Mouse (Mus musculus) neural tube, embryonic 14.5 days (tissue): Measurements from ENCODE around the gene Naa25. TPM values are rescaled to one million over a fixed set of nuclear protein-coding genes. Genes with fewer than 3 reads are reported as not detected.

ENCODE experiments used
- ATAC-seq: fragments of 200-750 bp; cut with Nextera tagmentation; 2 replicates; pipeline ENCODE4 v1.8.0; 2017; ENCODE audit warnings: low read depth, mild to moderate bottlenecking, moderate TSS enrichment, moderate library complexity
- H3K27ac ChIP-seq: fragments of 300-500 bp; sonication (generic); 2 replicates; pipeline ENCODE4 v1.5.1; 2014; ENCODE audit warnings: low read depth, mild to moderate bottlenecking, control low read depth, low read length, moderate library complexity, mixed read lengths
- H3K27me3 ChIP-seq: fragments of 300-500 bp; sonication (generic); 2 replicates; pipeline ENCODE4 v1.6.1; 2014; ENCODE audit warnings: low read length; ENCODE audit not compliant: control insufficient read depth, insufficient read depth
- H3K36me3 ChIP-seq: fragments of 300-500 bp; sonication (generic); 2 replicates; pipeline ENCODE4 v1.6.1; 2014; ENCODE audit warnings: low read length, mixed read lengths; ENCODE audit not compliant: control insufficient read depth, insufficient read depth
- H3K4me1 ChIP-seq: fragments of 300-500 bp; sonication (generic); 2 replicates; pipeline ENCODE4 v1.6.1; 2014; ENCODE audit warnings: low read length; ENCODE audit not compliant: control insufficient read depth, insufficient read depth
- H3K4me2 ChIP-seq: fragments of 300-500 bp; sonication (generic); 2 replicates; pipeline ENCODE4 v1.6.1; 2014; ENCODE audit warnings: mild to moderate bottlenecking, low read depth, low read length, control low read depth
- H3K4me3 ChIP-seq: fragments of 300-500 bp; sonication (generic); 2 replicates; pipeline ENCODE4 v1.5.1; 2014; ENCODE audit warnings: low read depth, low read length, control low read depth, mixed read lengths
- H3K9ac ChIP-seq: fragments of 300-500 bp; sonication (generic); replicated peaks from 2 replicates; pipeline ENCODE4 v1.6.1; 2014; ENCODE audit warnings: low read depth, mild to moderate bottlenecking, control low read depth, low read length, mixed read lengths
- H3K9me3 ChIP-seq: fragments of 300-500 bp; sonication (generic); 2 replicates; pipeline ENCODE4 v1.6.1; 2016; ENCODE audit warnings: low read length; ENCODE audit not compliant: control insufficient read depth
- WGBS: fragments of 180-500 bp; shearing (Covaris S2); extraction: QIAGEN DNeasy Blood & Tissue Kit; methylation state at CpG from one replicate; pipeline ENCODE4 v1.1.7; 2014; 5-methylcytosine and 5-hydroxymethylcytosine counted together
- polyA plus RNA-seq: library from polyadenylated mRNA; unstranded; fragments of >200 nt; fragmentation: Nextera tagmentation; extraction: Ambion mirVana; gene quantifications from 2 replicates; pipeline ENCODE4 v1.2.1, GENCODE M21; 2014

The Naa25 gene
- 62.0 and 64.4 TPM in 2 replicates for polyA plus RNA-seq

GRCm38 (mm10) chr5:121397187-121398145 is at the start of gene Naa25:
TSS of gene Naa25 (plus strand) at chr5:121397936.
- peak; percentile 96 for ATAC-seq
- WGBS, result 12% methylated on average over 43 of the region's 53 CpGs

GRCm38 (mm10) chr5:121359229-121359628 is 38.5 kb upstream of the Naa25 start:
- Histone ChIP-seq H3K27ac (no peak overlapping the region), H3K36me3 (peaks cover 96% of the 10 kb centered on the region), H3K9me3 (no peaks in the 10 kb centered on the region), H3K9ac (no peak overlapping the region), H3K4me2 (no peak overlapping the region), H3K4me1 (no peaks in the 10 kb centered on the region), H3K27me3 (no peaks in the 10 kb centered on the region), H3K4me3 (no peak overlapping the region)
- no peak for ATAC-seq
- 85% methylated on average over 9 of the region's 9 CpGs for WGBS

More at GRCm38 (mm10) chr5:121397187-121398145, at the start of gene Naa25:
- peak within 1 kb of the TSS; percentile 70 for H3K4me2 ChIP-seq
- no peaks in the 10 kb centered on the region for H3K27me3 ChIP-seq
- H3K36me3 ChIP-seq, result no peaks in the 10 kb centered on the region
- H3K9me3 ChIP-seq, result no peaks in the 10 kb centered on the region
- H3K9ac ChIP-seq, result peak within 1 kb of the TSS; percentile 75
- H3K4me1 ChIP-seq, result peaks cover 6% of the 10 kb centered on the region; the same call in 1 of the 2 replicates
- peak within 1 kb of the TSS; percentile 96 for H3K4me3 ChIP-seq
- H3K27ac ChIP-seq, result peak within 1 kb of the TSS; percentile 82

GRCm38 (mm10) chr5:121361696-121362095 is 36.0 kb upstream of the Naa25 start:
- H3K9ac ChIP-seq, result no peak overlapping the region
- peaks cover 94% of the 10 kb centered on the region for H3K36me3 ChIP-seq
- WGBS, result 92% methylated on average over 5 of the region's 5 CpGs

GRCm38 (mm10) chr5:121363441-121363840 is 34.3 kb upstream of the Naa25 start:
- ATAC-seq, result no peak
- peaks cover 94% of the 10 kb centered on the region for H3K36me3 ChIP-seq
- no peak overlapping the region for H3K9ac ChIP-seq
- H3K4me1 ChIP-seq, result no peaks in the 10 kb centered on the region
- no peaks in the 10 kb centered on the region for H3K27me3 ChIP-seq
- H3K27ac ChIP-seq, result no peak overlapping the region
- no peak overlapping the region for H3K4me3 ChIP-seq
- no peaks in the 10 kb centered on the region for H3K9me3 ChIP-seq
- 86% methylated on average over 7 of the region's 7 CpGs for WGBS
- no peak overlapping the region for H3K4me2 ChIP-seq

More at GRCm38 (mm10) chr5:121361696-121362095, 36.0 kb upstream of the Naa25 start:
- H3K4me1 ChIP-seq, result no peaks in the 10 kb centered on the region
- H3K27me3 ChIP-seq, result no peaks in the 10 kb centered on the region
- no peaks in the 10 kb centered on the region for H3K9me3 ChIP-seq
- H3K4me3 ChIP-seq, result no peak overlapping the region
- ATAC-seq, result no peak
- no peak overlapping the region for H3K4me2 ChIP-seq
- H3K27ac ChIP-seq, result no peak overlapping the region

- Histone ChIP-seq H3K36me3 (peaks cover 74% of the 10 kb centered on the region), H3K9me3 (no peaks in the 10 kb centered on the region), H3K27ac (no peak overlapping the region), H3K9ac (no peak overlapping the region), H3K4me3 (no peak overlapping the region), H3K4me2 (no peak overlapping the region), H3K4me1 (no peaks in the 10 kb centered on the region), H3K27me3 (no peaks in the 10 kb centered on the region)
- no peak for ATAC-seq
- 81% methylated on average over 16 of the region's 16 CpGs for WGBS
Measured at GRCm38 (mm10) chr5:121366449-121367225, 31.1 kb upstream of the Naa25 start.

- WGBS, result 97% methylated on average over 4 of the region's 4 CpGs
- no peak for ATAC-seq
- no peak overlapping the region for H3K27ac ChIP-seq
- no peaks in the 10 kb centered on the region for H3K27me3 ChIP-seq
- no peak overlapping the region for H3K4me3 ChIP-seq
- no peak overlapping the region for H3K9ac ChIP-seq
- no peaks in the 10 kb centered on the region for H3K4me1 ChIP-seq
- peaks cover 73% of the 10 kb centered on the region for H3K36me3 ChIP-seq
- no peaks in the 10 kb centered on the region for H3K9me3 ChIP-seq
- no peak overlapping the region for H3K4me2 ChIP-seq
Measured at GRCm38 (mm10) chr5:121367255-121367654, 30.5 kb upstream of the Naa25 start.

GRCm38 (mm10) chr5:121371712-121372111 is 26.0 kb upstream of the Naa25 start:
- Histone ChIP-seq H3K4me1 (no peaks in the 10 kb centered on the region), H3K9ac (no peak overlapping the region), H3K4me2 (no peak overlapping the region), H3K27ac (no peak overlapping the region), H3K36me3 (peaks cover 68% of the 10 kb centered on the region), H3K9me3 (no peaks in the 10 kb centered on the region), H3K4me3 (no peak overlapping the region), H3K27me3 (no peaks in the 10 kb centered on the region)
- WGBS, result 81% methylated on average over 6 of the region's 6 CpGs
- no peak for ATAC-seq

GRCm38 (mm10) chr5:121374790-121375189 is 22.9 kb upstream of the Naa25 start:
- Histone ChIP-seq H3K27me3 (no peaks in the 10 kb centered on the region), H3K9ac (no peak overlapping the region), H3K4me3 (no peak overlapping the region), H3K9me3 (no peaks in the 10 kb centered on the region), H3K4me1 (no peaks in the 10 kb centered on the region), H3K4me2 (no peak overlapping the region), H3K27ac (no peak overlapping the region), H3K36me3 (peaks cover 65% of the 10 kb centered on the region)
- 88% methylated on average over 3 of the region's 3 CpGs for WGBS
- no peak for ATAC-seq
